ENCODE assay signal across 27 mouse cellular contexts in genomic region chr5:121232789-121233188, GRCm38 (mm10). TPM values are rescaled to one million over a fixed set of nuclear protein-coding genes. Genes with fewer than 3 reads are reported as not detected.
DNase-seq lines count a peak whose midpoint lies in the region; ATAC-seq and TF ChIP-seq lines count a peak whose summit lies in the region.
"Had no signal": no experiment of that assay in that cellular context is flagged by ENCODE, and none has a peak within 500 bp of the region (broad histone marks: within the 10 kb centered on the region; RNA-seq: fewer than 3 reads in every experiment).

No protein-coding gene starts in this region.

- no peak for TF ChIP-seq EP300 in MEL (IDR thresholded peaks at IDR 0.05; ENCODE audit: low read depth in 1 of 2, low read length in 2 of 2)
- TF ChIP-seq EP300 in liver, postnatal 0 days (IDR thresholded peaks at IDR 0.05; ENCODE audit: low read depth) = no peak

- DNase-seq in gastrocnemius, adult 2 months = no peak
- DNase-seq in gastrocnemius, postnatal 4 days (ENCODE audit: low spot score in 2 of 2) = no peak
- DNase-seq in liver (no peak), MEL (ENCODE audit: low read depth, low spot score) (no peak)
- no peak for DNase-seq in liver, postnatal 0 days
- no peak for DNase-seq in adrenal gland, adult 18-20 months (ENCODE audit: low spot score in 2 of 2)
- DNase-seq: adrenal gland, postnatal 14 days; cerebellum, adult 11 months; cerebellum, adult 9-10 months; cerebellum, postnatal 36 days; gastrocnemius, postnatal 36 days; heart, adult 2 months; heart, postnatal 4 days; kidney, adult 11 months; kidney, postnatal 36 days; lung, adult 2 months; lung, postnatal 10 days; right cerebral cortex, postnatal 25 days; thymus, adult 2 months; thymus, postnatal 36 days had no signal

- ATAC-seq in liver, embryonic 12.5 days = no peak
- no peak for ATAC-seq in liver, postnatal 0 days
- ATAC-seq: forebrain, embryonic 13.5 days; midbrain, embryonic 15.5 days had no signal

- H3K79me2 ChIP-seq in MEL (ENCODE audit: control insufficient read depth, insufficient read depth, low read length, poor library complexity) = peaks cover 42% of the 10 kb centered on the region

- TF ChIP-seq CTCF in gastrocnemius, adult 2 months (IDR thresholded peaks at IDR 0.05) = 0 out of 2 replicates have a peak, but pooled peaks have one; percentile 1
- peak in 2 of 3 experiments; percentile 17 to 19; a peak in 2 of 6 replicates for TF ChIP-seq CTCF in MEL (IDR thresholded peaks at IDR 0.05 in 2 of 3, conservative IDR thresholded peaks at IDR 0.05 in 1 of 3; ENCODE audit: control insufficient read depth in 1 of 3, insufficient read depth in 1 of 3, low read depth in 2 of 3, low read length in 3 of 3, poor library complexity in 1 of 3, severe bottlenecking in 1 of 3)
- peak; percentile 35 for TF ChIP-seq CTCF in liver, postnatal 0 days (IDR thresholded peaks at IDR 0.05; ENCODE audit: low read depth)

- H3K4me2 ChIP-seq in liver, embryonic 12.5 days = no peak overlapping the region
- H3K4me2 ChIP-seq in liver, postnatal 0 days (ENCODE audit: low read depth, low read length) = no peak overlapping the region
- H3K4me2 ChIP-seq: forebrain, embryonic 13.5 days; heart, embryonic 12.5 days; hindbrain, embryonic 13.5 days; limb, embryonic 13.5 days; midbrain, embryonic 15.5 days; stomach, embryonic 15.5 days had no signal

- intact Hi-C loops in gastrocnemius, adult 2 months (cut with DNase I) = no loop called here

- H3K9me3 ChIP-seq in liver, embryonic 12.5 days (replicated peaks) = no peaks in the 10 kb centered on the region
- no peaks in the 10 kb centered on the region for H3K9me3 ChIP-seq in MEL (replicated peaks; ENCODE audit: insufficient read depth, low read length)
- no peaks in the 10 kb centered on the region for H3K9me3 ChIP-seq in liver, postnatal 0 days (ENCODE audit: low read length)
- H3K9me3 ChIP-seq: heart, embryonic 12.5 days; hindbrain, embryonic 13.5 days; midbrain, embryonic 15.5 days; stomach, embryonic 15.5 days had no signal

- H3K27me3 ChIP-seq in liver, embryonic 12.5 days (replicated peaks) = no peaks in the 10 kb centered on the region
- H3K27me3 ChIP-seq in MEL (ENCODE audit: control insufficient read depth in 1 of 2, insufficient read depth in 2 of 2, low read length in 2 of 2) = no peaks in the 10 kb centered on the region
- no peaks in the 10 kb centered on the region for H3K27me3 ChIP-seq in liver, postnatal 0 days (ENCODE audit: insufficient read depth, low read length)
- H3K27me3 ChIP-seq: forebrain, embryonic 13.5 days; heart, embryonic 12.5 days; hindbrain, embryonic 13.5 days; limb, embryonic 13.5 days; midbrain, embryonic 15.5 days; stomach, embryonic 15.5 days had no signal

- H3K4me1 ChIP-seq in liver, embryonic 12.5 days = peaks cover 96% of the 10 kb centered on the region
- H3K4me1 ChIP-seq in MEL (ENCODE audit: control insufficient read depth in 1 of 2, insufficient read depth in 2 of 2, low read length in 2 of 2) = peaks cover 25 to 44% of the 10 kb centered on the region in 2 experiments
- peaks cover 20% of the 10 kb centered on the region for H3K4me1 ChIP-seq in liver, postnatal 0 days (ENCODE audit: insufficient read depth)
- H3K4me1 ChIP-seq: hindbrain, embryonic 13.5 days; limb, embryonic 13.5 days; midbrain, embryonic 15.5 days; stomach, embryonic 15.5 days had no signal

- TF ChIP-seq RAD21 in MEL (IDR thresholded peaks at IDR 0.05; ENCODE audit: low read depth, low read length) = no peak

- H3K9ac ChIP-seq in liver, embryonic 12.5 days = no peak overlapping the region
- no peak overlapping the region for H3K9ac ChIP-seq in MEL (ENCODE audit: control insufficient read depth, low read depth, low read length, poor library complexity, severe bottlenecking)
- no peak overlapping the region for H3K9ac ChIP-seq in liver, postnatal 0 days (replicated peaks)
- H3K9ac ChIP-seq: forebrain, embryonic 13.5 days; heart, embryonic 12.5 days; hindbrain, embryonic 13.5 days; limb, embryonic 13.5 days; midbrain, embryonic 15.5 days; stomach, embryonic 15.5 days had no signal

- no peak overlapping the region for H3K27ac ChIP-seq in gastrocnemius, adult 2 months
- peak overlapping the region; percentile 99 for H3K27ac ChIP-seq in liver, embryonic 12.5 days
- H3K27ac ChIP-seq in MEL (ENCODE audit: control insufficient read depth, low read depth, low read length) = no peak overlapping the region
- H3K27ac ChIP-seq in liver, postnatal 0 days (ENCODE audit: low read depth) = no peak overlapping the region
- H3K27ac ChIP-seq: forebrain, embryonic 13.5 days; heart, adult 2 months; hindbrain, embryonic 13.5 days; limb, embryonic 13.5 days; midbrain, embryonic 15.5 days; stomach, embryonic 15.5 days had no signal

- no peak overlapping the region for H3K4me3 ChIP-seq in gastrocnemius, adult 2 months
- H3K4me3 ChIP-seq in liver, embryonic 12.5 days = no peak overlapping the region
- H3K4me3 ChIP-seq in MEL (ENCODE audit: control insufficient read depth in 1 of 2, insufficient read depth in 1 of 2, low read depth in 2 of 2, low read length in 2 of 2) = no peak overlapping the region
- no peak overlapping the region for H3K4me3 ChIP-seq in liver, postnatal 0 days (ENCODE audit: low read depth, low read length)
- H3K4me3 ChIP-seq: forebrain, embryonic 13.5 days; heart, adult 2 months; heart, embryonic 12.5 days; hindbrain, embryonic 13.5 days; limb, embryonic 13.5 days; midbrain, embryonic 15.5 days; stomach, embryonic 15.5 days had no signal

- TF ChIP-seq POLR2A in MEL (IDR thresholded peaks at IDR 0.05; ENCODE audit: control insufficient read depth in 1 of 2, insufficient read depth in 1 of 2, low read depth in 1 of 2, low read length in 2 of 2, poor library complexity in 1 of 2) = no peak

- 73% methylated on average over 1 of the region's 1 CpGs for WGBS in liver, embryonic 12.5 days (ENCODE audit: insufficient replicate concordance)
- 90% methylated on average over 1 of the region's 1 CpGs for WGBS in liver, postnatal 0 days (ENCODE audit: insufficient replicate concordance)

- H3K36me3 ChIP-seq in liver, embryonic 12.5 days = peaks cover 49% of the 10 kb centered on the region
- H3K36me3 ChIP-seq in MEL (ENCODE audit: control insufficient read depth in 1 of 2, insufficient read depth in 2 of 2, low read length in 2 of 2) = peaks cover 0 to 45% of the 10 kb centered on the region in 2 experiments; a peak in 2 of 4 replicates
- peaks cover 2% of the 10 kb centered on the region for H3K36me3 ChIP-seq in liver, postnatal 0 days (replicated peaks; ENCODE audit: insufficient read depth, low read length)
- H3K36me3 ChIP-seq: midbrain, embryonic 15.5 days; stomach, embryonic 15.5 days had no signal

TF ChIP-seq in MEL, 35 proteins besides CTCF, POLR2A, EP300 and RAD21:
- TF ChIP-seq TAL1 (IDR thresholded peaks at IDR 0.05; ENCODE audit: low read length) (no peak), MAZ (IDR thresholded peaks at IDR 0.05; ENCODE audit: low read depth, low read length) (no peak), SMC3 (IDR thresholded peaks at IDR 0.05; ENCODE audit: low read depth, low read length) (no peak), RCOR1 (IDR thresholded peaks at IDR 0.05; ENCODE audit: low read depth, low read length) (no peak), SIN3A (IDR thresholded peaks at IDR 0.05; ENCODE audit: low read length) (no peak), ZNF384 (IDR thresholded peaks at IDR 0.05; ENCODE audit: low read depth, low read length) (peak; percentile 74), MYB (IDR thresholded peaks at IDR 0.05; ENCODE audit: low read depth, low read length) (no peak)

RNA-seq across cellular contexts. Expression of gene Hectd4, which starts 12.8 kb away (rescaled TPM):
- 10 to 100 TPM; 13.7 to 13.8 TPM for total RNA-seq in gastrocnemius, adult 2 months (2021)
- 10 to 100 TPM; 17.3 to 20.3 TPM for total RNA-seq in gastrocnemius, postnatal 4 days (2021)
- polyA plus RNA-seq in liver, embryonic 12.5 days (2016; fragmentation: Nextera tagmentation; extraction: Ambion mirVana) = 13.3 and 14.4 TPM in 2 replicates
- 6.9 and 7.0 TPM in 2 replicates for total RNA-seq in MEL (2012; rRNA removed)
- 10 to 100 TPM in 1 of 2 experiments, not detected in 1; 10.8 TPM for polyA plus RNA-seq in MEL (2012; ENCODE audit: insufficient read depth in 1 of 2, insufficient read length in 2 of 2, low read depth in 1 of 2, low replicate concordance in 2 of 2, missing spikeins in 1 of 2)
- 3.3 and 3.6 TPM in 2 replicates for polyA plus RNA-seq in liver, postnatal 0 days (2015; fragmentation: Nextera tagmentation; extraction: Ambion mirVana)
- 10 to 100 TPM; 17.6 to 20.4 TPM for total RNA-seq in adrenal gland, adult 18-20 months (2021)

RNA-seq across cellular contexts. Expression of gene Rpl6, which starts 28.5 kb away (rescaled TPM):
- total RNA-seq in gastrocnemius, adult 2 months (2021) = 100 to 1,000 TPM; 445 to 518 TPM
- total RNA-seq in gastrocnemius, postnatal 4 days (2021) = 100 to 1,000 TPM; 868 to 943 TPM
- polyA plus RNA-seq in liver, embryonic 12.5 days (2016; fragmentation: Nextera tagmentation; extraction: Ambion mirVana) = 590 and 602 TPM in 2 replicates
- 2,653 and 2,779 TPM in 2 replicates for total RNA-seq in MEL (2012; rRNA removed)
- 1,000 to 10,000 TPM in 1 of 2 experiments, 100 to 1,000 TPM in 1; 850 to 2,901 TPM for polyA plus RNA-seq in MEL (2012; ENCODE audit: insufficient read depth in 1 of 2, insufficient read length in 2 of 2, low read depth in 1 of 2, low replicate concordance in 2 of 2, missing spikeins in 1 of 2)
- polyA plus RNA-seq in liver, postnatal 0 days (2015; fragmentation: Nextera tagmentation; extraction: Ambion mirVana) = 315 and 325 TPM in 2 replicates
- 1,000 to 10,000 TPM in 1 of 2 experiments, 100 to 1,000 TPM in 1; 921 to 1,031 TPM for total RNA-seq in adrenal gland, adult 18-20 months (2021)

RNA-seq across cellular contexts. Expression of gene Ptpn11, which starts 41.6 kb away (rescaled TPM):
- 10 to 100 TPM; 70.6 to 74.4 TPM for total RNA-seq in gastrocnemius, adult 2 months (2021)
- total RNA-seq in gastrocnemius, postnatal 4 days (2021) = 10 to 100 TPM; 82.3 to 85.0 TPM
- polyA plus RNA-seq in liver, embryonic 12.5 days (2016; fragmentation: Nextera tagmentation; extraction: Ambion mirVana) = 15.2 and 15.8 TPM in 2 replicates
- 41.4 and 46.5 TPM in 2 replicates for total RNA-seq in MEL (2012; rRNA removed)
- polyA plus RNA-seq in MEL (2012; ENCODE audit: insufficient read depth in 1 of 2, insufficient read length in 2 of 2, low read depth in 1 of 2, low replicate concordance in 2 of 2, missing spikeins in 1 of 2) = 10 to 100 TPM; 43.6 to 55.0 TPM
- polyA plus RNA-seq in liver, postnatal 0 days (2015; fragmentation: Nextera tagmentation; extraction: Ambion mirVana) = 9.6 and 10.6 TPM in 2 replicates
- 100 to 1,000 TPM; 115 to 136 TPM for total RNA-seq in adrenal gland, adult 18-20 months (2021)
